Mouse (Mus musculus): Measurements from ENCODE around the gene Usp24. TPM values are rescaled to one million over a fixed set of nuclear protein-coding genes. Genes with fewer than 3 reads are reported as not detected.

Usp24 gene
- total RNA-seq, 1 experiment = 30.5 TPM

- Histone ChIP-seq H3K36me3 (ENCODE audit: control insufficient read depth, insufficient read depth, low read length, poor library complexity, severe bottlenecking) (no peaks in the 10 kb centered on the region; the same call in 1 of the 2 replicates), H3K9me3 (ENCODE audit: control insufficient read depth, insufficient read depth, low read depth, low read length) (no peaks in the 10 kb centered on the region), H3K4me1 (ENCODE audit: control insufficient read depth in 2 of 2, insufficient read depth in 2 of 2, low read length in 2 of 2, poor library complexity in 1 of 2) (0 out of 4 replicates have a peak, but pooled peaks cover 0 to 2% of the 10 kb centered on the region in 2 experiments), H3K9ac (ENCODE audit: insufficient read depth, low read depth, low read length, poor library complexity, severe bottlenecking) (no peak overlapping the region), H3K27ac (ENCODE audit: insufficient read depth, low read depth, low read length, poor library complexity, severe bottlenecking) (no peak overlapping the region), H3K4me3 (ENCODE audit: insufficient read depth in 1 of 2, low read depth in 1 of 2, low read length in 2 of 2, poor library complexity in 1 of 2, severe bottlenecking in 1 of 2) (no peak overlapping the region)
- in situ Hi-C loops (cut with MboI; ENCODE audit: low sequenced_read_pairs in 2 of 2, unreplicated experiment in 2 of 2) = no loop called here
- no peak for DNase-seq (ENCODE audit: low read depth, low spot score)
- TF ChIP-seq ZC3H11A (IDR thresholded peaks at IDR 0.05; ENCODE audit: borderline replicate concordance, low read depth, low read length) = no peak
- no peak for TF ChIP-seq ZNF384 (IDR thresholded peaks at IDR 0.05; ENCODE audit: low read depth, low read length)
- no peak for TF ChIP-seq HCFC1 (IDR thresholded peaks at IDR 0.05; ENCODE audit: borderline replicate concordance, insufficient read depth, low read length)
- no peak for TF ChIP-seq CHD2 (IDR thresholded peaks at IDR 0.05; ENCODE audit: low read depth, low read length)
- no peak for TF ChIP-seq MAFK (IDR thresholded peaks at IDR 0.05; ENCODE audit: insufficient read depth, low read depth, low read length)
Measured at GRCm38 (mm10) chr4:106292823-106293222, 23.2 kb upstream of the Usp24 start.

GRCm38 (mm10) chr4:106293378-106294090 lies 22.5 kb upstream of the Usp24 start:
- in situ Hi-C loops (cut with MboI; ENCODE audit: low sequenced_read_pairs in 2 of 2, unreplicated experiment in 2 of 2) = no loop called here
- DNase-seq (ENCODE audit: low read depth, low spot score) = no peak

GRCm38 (mm10) chr4:106295696-106296095 lies 20.3 kb upstream of the Usp24 start:
- Histone ChIP-seq H3K9me3 (ENCODE audit: control insufficient read depth, insufficient read depth, low read depth, low read length) (no peaks in the 10 kb centered on the region), H3K36me3 (ENCODE audit: control insufficient read depth, insufficient read depth, low read length, poor library complexity, severe bottlenecking) (no peaks in the 10 kb centered on the region), H3K27ac (ENCODE audit: insufficient read depth, low read depth, low read length, poor library complexity, severe bottlenecking) (no peak overlapping the region), H3K4me1 (ENCODE audit: control insufficient read depth in 2 of 2, insufficient read depth in 2 of 2, low read length in 2 of 2, poor library complexity in 1 of 2) (0 out of 4 replicates have a peak, but pooled peaks cover 0 to 2% of the 10 kb centered on the region in 2 experiments), H3K9ac (ENCODE audit: insufficient read depth, low read depth, low read length, poor library complexity, severe bottlenecking) (no peak overlapping the region), H3K4me3 (ENCODE audit: insufficient read depth in 1 of 2, low read depth in 1 of 2, low read length in 2 of 2, poor library complexity in 1 of 2, severe bottlenecking in 1 of 2) (no peak overlapping the region)
- DNase-seq (ENCODE audit: low read depth, low spot score) = no peak
- in situ Hi-C loops (cut with MboI; ENCODE audit: low sequenced_read_pairs in 2 of 2, unreplicated experiment in 2 of 2) = no loop called here
- TF ChIP-seq ZC3H11A (IDR thresholded peaks at IDR 0.05; ENCODE audit: borderline replicate concordance, low read depth, low read length) (no peak), ZNF384 (IDR thresholded peaks at IDR 0.05; ENCODE audit: low read depth, low read length) (no peak), HCFC1 (IDR thresholded peaks at IDR 0.05; ENCODE audit: borderline replicate concordance, insufficient read depth, low read length) (no peak), CHD2 (IDR thresholded peaks at IDR 0.05; ENCODE audit: low read depth, low read length) (no peak), MAFK (IDR thresholded peaks at IDR 0.05; ENCODE audit: insufficient read depth, low read depth, low read length) (no peak)

More at GRCm38 (mm10) chr4:106293378-106294090, 22.5 kb upstream of the Usp24 start:
- no peak overlapping the region for H3K9ac ChIP-seq (ENCODE audit: insufficient read depth, low read depth, low read length, poor library complexity, severe bottlenecking)
- H3K27ac ChIP-seq (ENCODE audit: insufficient read depth, low read depth, low read length, poor library complexity, severe bottlenecking) = no peak overlapping the region
- H3K9me3 ChIP-seq (ENCODE audit: control insufficient read depth, insufficient read depth, low read depth, low read length) = no peaks in the 10 kb centered on the region
- no peaks in the 10 kb centered on the region; the same call in 1 of the 2 replicates for H3K36me3 ChIP-seq (ENCODE audit: control insufficient read depth, insufficient read depth, low read length, poor library complexity, severe bottlenecking)
- TF ChIP-seq HCFC1 (IDR thresholded peaks at IDR 0.05; ENCODE audit: borderline replicate concordance, insufficient read depth, low read length) = no peak
- H3K4me1 ChIP-seq (ENCODE audit: control insufficient read depth in 2 of 2, insufficient read depth in 2 of 2, low read length in 2 of 2, poor library complexity in 1 of 2) = 0 out of 4 replicates have a peak, but pooled peaks cover 0 to 2% of the 10 kb centered on the region in 2 experiments
- H3K4me3 ChIP-seq (ENCODE audit: insufficient read depth in 1 of 2, low read depth in 1 of 2, low read length in 2 of 2, poor library complexity in 1 of 2, severe bottlenecking in 1 of 2) = no peak overlapping the region

GRCm38 (mm10) chr4:106296412-106297086 lies 19.5 kb upstream of the Usp24 start:
- Histone ChIP-seq H3K9ac (ENCODE audit: insufficient read depth, low read depth, low read length, poor library complexity, severe bottlenecking) (no peak overlapping the region), H3K4me1 (ENCODE audit: control insufficient read depth in 2 of 2, insufficient read depth in 2 of 2, low read length in 2 of 2, poor library complexity in 1 of 2) (0 out of 4 replicates have a peak, but pooled peaks cover 0 to 2% of the 10 kb centered on the region in 2 experiments), H3K36me3 (ENCODE audit: control insufficient read depth, insufficient read depth, low read length, poor library complexity, severe bottlenecking) (no peaks in the 10 kb centered on the region), H3K9me3 (ENCODE audit: control insufficient read depth, insufficient read depth, low read depth, low read length) (no peaks in the 10 kb centered on the region), H3K4me3 (ENCODE audit: insufficient read depth in 1 of 2, low read depth in 1 of 2, low read length in 2 of 2, poor library complexity in 1 of 2, severe bottlenecking in 1 of 2) (no peak overlapping the region), H3K27ac (ENCODE audit: insufficient read depth, low read depth, low read length, poor library complexity, severe bottlenecking) (no peak overlapping the region)
- in situ Hi-C loops (cut with MboI; ENCODE audit: low sequenced_read_pairs in 2 of 2, unreplicated experiment in 2 of 2) = no loop called here
- TF ChIP-seq CHD2 (IDR thresholded peaks at IDR 0.05; ENCODE audit: low read depth, low read length) (no peak), ZC3H11A (IDR thresholded peaks at IDR 0.05; ENCODE audit: borderline replicate concordance, low read depth, low read length) (no peak), ZNF384 (IDR thresholded peaks at IDR 0.05; ENCODE audit: low read depth, low read length) (no peak), HCFC1 (IDR thresholded peaks at IDR 0.05; ENCODE audit: borderline replicate concordance, insufficient read depth, low read length) (no peak), MAFK (IDR thresholded peaks at IDR 0.05; ENCODE audit: insufficient read depth, low read depth, low read length) (no peak)
- no peak for DNase-seq (ENCODE audit: low read depth, low spot score)

All from ES-E14 (cell line).